Mouse (Mus musculus): ENCODE measurements at regions not wholly inside any gene's neighbourhood (a gene's known extent, or its start where the extent isn't known, plus 50 kb on each side); places are given as distances from the start of the nearest gene placed in this dataset.

- no peak for DNase-seq
Measured at GRCm38 (mm10) chr11:71976724-71977481, 60.4 kb downstream of the Aipl1 start.

- DNase-seq = no peak
Measured at GRCm38 (mm10) chr11:71971351-71971750, 66.0 kb downstream of the Aipl1 start.

- no peak for DNase-seq
Measured at GRCm38 (mm10) chr11:71962306-71962705, 75.0 kb downstream of the Aipl1 start.

- no peak for DNase-seq
Measured at GRCm38 (mm10) chr11:71952533-71952932, 84.8 kb downstream of the Aipl1 start.

GRCm38 (mm10) chr11:71947161-71947560, 90.1 kb downstream of the Aipl1 start:
- DNase-seq = no peak

GRCm38 (mm10) chr11:71945098-71945413, 92.3 kb downstream of the Aipl1 start:
- no peak for DNase-seq

GRCm38 (mm10) chr11:71944398-71945097, 92.8 kb downstream of the Aipl1 start:
- DNase-seq = no peak

- DNase-seq = no peak
Measured at GRCm38 (mm10) chr11:71943512-71943911, 93.8 kb downstream of the Aipl1 start.

GRCm38 (mm10) chr11:71939066-71939465, 98.2 kb downstream of the Aipl1 start:
- DNase-seq = no peak

- DNase-seq = no peak
Measured at GRCm38 (mm10) chr11:71937108-71937507, 100.2 kb downstream of the Aipl1 start.

- no peak for DNase-seq
Measured at GRCm38 (mm10) chr11:71929716-71930488, 107.4 kb downstream of the Aipl1 start.

- DNase-seq = no peak
Measured at GRCm38 (mm10) chr11:71914665-71915064, 122.6 kb downstream of the Aipl1 start.

- DNase-seq = no peak
Measured at GRCm38 (mm10) chr11:71912626-71913025, 124.7 kb downstream of the Aipl1 start.

GRCm38 (mm10) chr11:71911284-71911683, 126.0 kb downstream of the Aipl1 start:
- DNase-seq = no peak

- no peak for DNase-seq
Measured at GRCm38 (mm10) chr11:71908616-71909015, 128.7 kb downstream of the Aipl1 start.

GRCm38 (mm10) chr11:71903020-71903410, 134.3 kb downstream of the Aipl1 start:
- no peak for DNase-seq

- DNase-seq = no peak
Measured at GRCm38 (mm10) chr11:71902304-71903019, 134.8 kb downstream of the Aipl1 start.

GRCm38 (mm10) chr11:71900816-71901215, 136.5 kb downstream of the Aipl1 start:
- no peak for DNase-seq

GRCm38 (mm10) chr11:71897551-71897950, 139.8 kb downstream of the Aipl1 start:
- no peak for DNase-seq

- no peak for DNase-seq
Measured at GRCm38 (mm10) chr11:71897141-71897540, 140.2 kb downstream of the Aipl1 start.

- no peak for DNase-seq
Measured at GRCm38 (mm10) chr11:71891181-71891580, 141.5 kb downstream of the Wscd1 start.

- no peak for DNase-seq
Measured at GRCm38 (mm10) chr11:71889161-71889560, 139.4 kb downstream of the Wscd1 start.

- no peak for DNase-seq
Measured at GRCm38 (mm10) chr11:71887211-71887610, 137.5 kb downstream of the Wscd1 start.
